9 mouse cellular contexts compared by ENCODE assay signal in the genomic region with DNA sequence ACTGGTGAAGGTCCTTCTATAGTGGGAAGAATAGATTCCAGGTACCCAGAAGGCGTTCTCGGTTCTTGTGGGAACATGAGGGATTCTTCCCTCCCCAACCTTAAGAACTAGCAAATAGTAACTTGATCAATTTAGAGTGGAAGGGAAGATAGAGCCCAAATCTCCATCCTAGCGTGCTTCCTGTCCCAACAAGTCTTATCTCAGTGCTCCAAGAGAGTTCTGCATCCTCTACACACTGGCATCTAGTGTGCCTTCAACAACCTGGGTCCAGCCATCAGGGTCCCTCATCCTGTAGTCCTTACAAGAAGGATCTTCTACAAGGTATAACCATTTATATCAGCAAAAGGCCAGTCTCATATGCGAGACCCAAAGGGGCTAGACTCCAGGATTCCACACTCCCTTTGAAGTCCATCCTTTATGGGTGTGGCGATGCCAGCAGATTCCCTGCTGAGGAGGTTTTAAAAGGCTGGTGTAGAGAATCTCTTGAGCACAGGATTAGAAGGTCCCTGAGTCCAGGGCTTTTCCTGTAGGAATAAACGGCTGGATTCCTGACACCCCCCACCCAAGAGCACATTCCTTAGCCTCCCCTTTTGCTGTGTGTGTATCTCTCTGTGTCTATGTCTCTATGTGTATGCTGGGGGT. TPM values are rescaled to one million over a fixed set of nuclear protein-coding genes. Genes with fewer than 3 reads are reported as not detected.
DNase-seq lines count a peak whose midpoint lies in the region; ATAC-seq lines count a peak whose summit lies in the region.
"Had no signal": no experiment of that assay in that cellular context is flagged by ENCODE, and none has a peak within 500 bp of the region (broad histone marks: within the 10 kb centered on the region; RNA-seq: fewer than 3 reads in every experiment).

No protein-coding gene starts in this region.

- H3K4me2 ChIP-seq in heart, embryonic 14.5 days (ENCODE audit: low read length), result peak overlapping the region; percentile 85
- peak overlapping the region; percentile 82 for H3K4me2 ChIP-seq in hindbrain, embryonic 12.5 days (replicated peaks)
- peak overlapping the region; percentile 75 for H3K4me2 ChIP-seq in midbrain, embryonic 14.5 days (ENCODE audit: low read length)

- peaks cover 24 to 38% of the 10 kb centered on the region in 2 experiments for H3K4me1 ChIP-seq in heart, embryonic 14.5 days (ENCODE audit: control insufficient read depth in 2 of 2, insufficient read depth in 2 of 2, low read length in 2 of 2)
- H3K4me1 ChIP-seq in hindbrain, embryonic 12.5 days, result peaks cover 39% of the 10 kb centered on the region
- peaks cover 42% of the 10 kb centered on the region for H3K4me1 ChIP-seq in midbrain, embryonic 14.5 days (ENCODE audit: control insufficient read depth, insufficient read depth, low read length)

- H3K27me3 ChIP-seq in heart, embryonic 14.5 days (ENCODE audit: control insufficient read depth, insufficient read depth, low read length), result no peaks in the 10 kb centered on the region
- peaks cover 4% of the 10 kb centered on the region; the same call in 1 of the 2 replicates for H3K27me3 ChIP-seq in hindbrain, embryonic 12.5 days
- H3K27me3 ChIP-seq in midbrain, embryonic 14.5 days (ENCODE audit: control insufficient read depth, insufficient read depth, low read length), result no peaks in the 10 kb centered on the region

- 36% methylated on average over 6 of the region's 6 CpGs for WGBS in heart, embryonic 14.5 days
- 52% methylated on average over 6 of the region's 6 CpGs for WGBS in hindbrain, embryonic 12.5 days
- WGBS in midbrain, embryonic 14.5 days, result 48% methylated on average over 6 of the region's 6 CpGs

- no peaks in the 10 kb centered on the region for H3K9me3 ChIP-seq in heart, embryonic 14.5 days (ENCODE audit: control insufficient read depth, low read length)
- H3K9me3 ChIP-seq in hindbrain, embryonic 12.5 days (replicated peaks), result no peaks in the 10 kb centered on the region
- H3K9me3 ChIP-seq in midbrain, embryonic 14.5 days (ENCODE audit: control insufficient read depth, low read length), result no peaks in the 10 kb centered on the region

- H3K27ac ChIP-seq in heart, embryonic 14.5 days (replicated peaks in 1 of 2; ENCODE audit: control insufficient read depth in 1 of 2, insufficient read depth in 1 of 2, low read depth in 2 of 2, low read length in 2 of 2), result peak overlapping the region; percentile 93 to 96
- peak overlapping the region; percentile 92 for H3K27ac ChIP-seq in hindbrain, embryonic 12.5 days
- H3K27ac ChIP-seq in midbrain, embryonic 14.5 days (replicated peaks; ENCODE audit: low read depth, low read length), result peak overlapping the region; percentile 90

- no peak for DNase-seq in heart, postnatal 25 days (ENCODE audit: low spot score)
- DNase-seq in R1 (ENCODE audit: low read depth, low spot score), result peak; percentile 47
- DNase-seq in midbrain, embryonic 14.5 days, result peak; percentile 37
- DNase-seq in thymus, postnatal 0 days (ENCODE audit: low spot score), result no peak
- DNase-seq in thymus, postnatal 25 days, result no peak
- DNase-seq in cerebellum, adult 18-20 months, result no peak

- peaks cover 26% of the 10 kb centered on the region for H3K36me3 ChIP-seq in heart, embryonic 14.5 days (ENCODE audit: control insufficient read depth, insufficient read depth, low read length)
- H3K36me3 ChIP-seq in hindbrain, embryonic 12.5 days, result peaks cover 15% of the 10 kb centered on the region
- peaks cover 17% of the 10 kb centered on the region for H3K36me3 ChIP-seq in midbrain, embryonic 14.5 days (ENCODE audit: control insufficient read depth, insufficient read depth, low read length)

- H3K9ac ChIP-seq in heart, embryonic 14.5 days (ENCODE audit: low read length), result peak overlapping the region; percentile 83
- H3K9ac ChIP-seq in hindbrain, embryonic 12.5 days, result peak overlapping the region; percentile 76
- peak overlapping the region; percentile 75 for H3K9ac ChIP-seq in midbrain, embryonic 14.5 days (replicated peaks; ENCODE audit: low read length)

- H3K4me3 ChIP-seq in heart, embryonic 14.5 days (ENCODE audit: control insufficient read depth in 1 of 2, insufficient read depth in 1 of 2, low read depth in 1 of 2, low read length in 2 of 2), result peak overlapping the region; percentile 65 to 82
- H3K4me3 ChIP-seq in hindbrain, embryonic 12.5 days, result peak overlapping the region; percentile 57
- H3K4me3 ChIP-seq in midbrain, embryonic 14.5 days (replicated peaks; ENCODE audit: low read depth, low read length), result peak overlapping the region; percentile 60

- ATAC-seq in heart, embryonic 14.5 days (ENCODE audit: insufficient number of reproducible peaks, insufficient read depth, low FRiP score, low read depth), result no peak
- no peak for ATAC-seq in hindbrain, embryonic 12.5 days (ENCODE audit: low FRiP score)
- no peak for ATAC-seq in midbrain, embryonic 14.5 days (ENCODE audit: low FRiP score, low TSS enrichment)

- intact Hi-C loops in heart, postnatal 25 days (cut with DNase I), result loop anchor here (5.0 kb wide), 1 partner anchor 54 kb away; no protein-coding TSS in a partner anchor

RNA-seq across cellular contexts. Expression of a gene that starts 8.7 kb away (rescaled TPM):
- 31.0 and 31.9 TPM in 2 replicates for polyA plus RNA-seq in heart, embryonic 14.5 days (2014; fragmentation: Nextera tagmentation; extraction: Ambion mirVana)
- 10 to 100 TPM; 25.8 to 26.4 TPM for total RNA-seq in heart, postnatal 25 days (2021)
- 47.2 and 49.7 TPM in 2 replicates for polyA plus RNA-seq in hindbrain, embryonic 12.5 days (2016; fragmentation: Nextera tagmentation; extraction: Ambion mirVana)
- polyA plus RNA-seq in midbrain, embryonic 14.5 days (2014; fragmentation: Nextera tagmentation; extraction: Ambion mirVana), result 48.8 and 58.2 TPM in 2 replicates
- polyA plus RNA-seq in thymus, postnatal 0 days (2015; fragmentation: Nextera tagmentation; extraction: Ambion mirVana), result 51.0 and 54.2 TPM in 2 replicates

RNA-seq across cellular contexts. Expression of a gene that starts 9.7 kb away (rescaled TPM):
- polyA plus RNA-seq in heart, embryonic 14.5 days (2014; fragmentation: Nextera tagmentation; extraction: Ambion mirVana), result 87.0 and 94.7 TPM in 2 replicates
- total RNA-seq in heart, postnatal 25 days (2021), result 10 to 100 TPM in 1 of 2 experiments, 1 to 10 TPM in 1; 9.5 to 10.1 TPM
- 57.7 and 57.9 TPM in 2 replicates for polyA plus RNA-seq in hindbrain, embryonic 12.5 days (2016; fragmentation: Nextera tagmentation; extraction: Ambion mirVana)
- polyA plus RNA-seq in midbrain, embryonic 14.5 days (2014; fragmentation: Nextera tagmentation; extraction: Ambion mirVana), result 59.3 and 61.2 TPM in 2 replicates
- 9.5 and 11.2 TPM in 2 replicates for polyA plus RNA-seq in thymus, postnatal 0 days (2015; fragmentation: Nextera tagmentation; extraction: Ambion mirVana)

RNA-seq across cellular contexts. Expression of a gene that starts 15.4 kb away (rescaled TPM):
- polyA plus RNA-seq in heart, embryonic 14.5 days (2014; fragmentation: Nextera tagmentation; extraction: Ambion mirVana), result not detected in 2 replicates
- not detected for total RNA-seq in heart, postnatal 25 days (2021)
- polyA plus RNA-seq in hindbrain, embryonic 12.5 days (2016; fragmentation: Nextera tagmentation; extraction: Ambion mirVana), result not detected in 2 replicates
- not detected in 2 replicates for polyA plus RNA-seq in midbrain, embryonic 14.5 days (2014; fragmentation: Nextera tagmentation; extraction: Ambion mirVana)
- polyA plus RNA-seq in thymus, postnatal 0 days (2015; fragmentation: Nextera tagmentation; extraction: Ambion mirVana), result not detected in 2 replicates
- total RNA-seq: granulocyte monocyte progenitor cell, adult 5-6 weeks had no signal

RNA-seq across cellular contexts. Expression of a gene that starts 23.4 kb away (rescaled TPM):
- 0.73 and 0.88 TPM in 2 replicates for polyA plus RNA-seq in heart, embryonic 14.5 days (2014; fragmentation: Nextera tagmentation; extraction: Ambion mirVana)
- not detected for total RNA-seq in heart, postnatal 25 days (2021)
- polyA plus RNA-seq in hindbrain, embryonic 12.5 days (2016; fragmentation: Nextera tagmentation; extraction: Ambion mirVana), result 1.2 and 1.3 TPM in 2 replicates
- polyA plus RNA-seq in midbrain, embryonic 14.5 days (2014; fragmentation: Nextera tagmentation; extraction: Ambion mirVana), result 0.98 and 1.4 TPM in 2 replicates
- polyA plus RNA-seq in thymus, postnatal 0 days (2015; fragmentation: Nextera tagmentation; extraction: Ambion mirVana), result 0.15 and 0.20 TPM in 2 replicates

RNA-seq across cellular contexts. Expression of a gene that starts 27.9 kb away (rescaled TPM):
- polyA plus RNA-seq in heart, embryonic 14.5 days (2014; fragmentation: Nextera tagmentation; extraction: Ambion mirVana), result 38.9 and 41.5 TPM in 2 replicates
- total RNA-seq in heart, postnatal 25 days (2021), result 100 to 1,000 TPM; 354 to 360 TPM
- polyA plus RNA-seq in hindbrain, embryonic 12.5 days (2016; fragmentation: Nextera tagmentation; extraction: Ambion mirVana), result 44.1 and 44.8 TPM in 2 replicates
- polyA plus RNA-seq in midbrain, embryonic 14.5 days (2014; fragmentation: Nextera tagmentation; extraction: Ambion mirVana), result 9.4 and 15.9 TPM in 2 replicates
- polyA plus RNA-seq in thymus, postnatal 0 days (2015; fragmentation: Nextera tagmentation; extraction: Ambion mirVana), result 3.9 and 4.4 TPM in 2 replicates

Comparison
In these comparisons a context has a peak if more than half of its experiments do, and no peak if none do; other contexts are left out.
1. DNase-seq: peak in R1 (single experiment) and midbrain, embryonic 14.5 days (single experiment); none in heart, postnatal 25 days (single experiment), thymus, postnatal 0 days (single experiment), thymus, postnatal 25 days (single experiment) and cerebellum, adult 18-20 months (0 of 2).
2. Peak in every context shown above with its lines, with median percentiles within 50 percentile points of each other: H3K27ac ChIP-seq, H3K4me2 ChIP-seq, H3K4me3 ChIP-seq and H3K9ac ChIP-seq.